Comparison of ENCODE assay signal across 10 mouse cellular contexts in the genomic region with DNA sequence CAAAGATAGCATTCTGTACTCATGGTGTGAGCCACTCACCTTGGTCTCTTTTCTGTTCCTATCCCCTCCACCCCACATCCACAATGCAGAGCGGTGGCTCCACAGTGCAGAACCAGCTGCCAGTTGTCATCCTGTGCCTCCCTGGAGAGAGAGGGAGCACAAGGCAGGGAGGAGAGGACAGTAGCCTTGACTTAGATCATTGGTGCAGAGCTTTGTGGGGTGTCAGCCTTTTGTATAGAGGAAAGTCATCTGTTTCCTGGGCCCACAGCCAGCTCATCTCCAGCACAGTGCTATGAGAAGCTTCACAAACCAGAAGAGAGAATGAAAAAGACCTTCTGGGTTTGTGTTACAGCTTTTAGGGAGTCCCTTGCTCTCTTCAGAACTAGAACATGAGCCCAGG.
A peak's percentile ranks its signal among the peaks of the same experiment; 100 is the strongest.
DNase-seq lines count a peak whose midpoint lies in the region; ATAC-seq lines count a peak whose summit lies in the region.
"Had no signal": no experiment of that assay in that cellular context is flagged by ENCODE, and none has a peak within 500 bp of the region (broad histone marks: within the 10 kb centered on the region; RNA-seq: fewer than 3 reads in every experiment).

No protein-coding gene starts in this region.

- H3K9ac ChIP-seq in embryonic facial prominence, embryonic 14.5 days (ENCODE audit: low read depth, low read length), result no peak overlapping the region
- H3K9ac ChIP-seq in stomach, embryonic 14.5 days (replicated peaks; ENCODE audit: low read depth, low read length), result no peak overlapping the region
- H3K9ac ChIP-seq: limb, embryonic 15.5 days; neural tube, embryonic 12.5 days had no signal

- H3K9me3 ChIP-seq in embryonic facial prominence, embryonic 14.5 days (ENCODE audit: control insufficient read depth, low read length), result no peaks in the 10 kb centered on the region
- no peaks in the 10 kb centered on the region for H3K9me3 ChIP-seq in stomach, embryonic 14.5 days (ENCODE audit: control insufficient read depth, low read depth, low read length)
- H3K9me3 ChIP-seq: limb, embryonic 15.5 days; neural tube, embryonic 12.5 days had no signal

- H3K4me3 ChIP-seq in embryonic facial prominence, embryonic 14.5 days (ENCODE audit: low read depth, low read length), result no peak overlapping the region
- H3K4me3 ChIP-seq in stomach, embryonic 14.5 days (ENCODE audit: low read depth, low read length), result no peak overlapping the region
- H3K4me3 ChIP-seq: limb, embryonic 15.5 days; neural tube, embryonic 12.5 days had no signal

- H3K27me3 ChIP-seq in embryonic facial prominence, embryonic 14.5 days (replicated peaks; ENCODE audit: control insufficient read depth, insufficient read depth, low read length), result no peaks in the 10 kb centered on the region
- H3K27me3 ChIP-seq in stomach, embryonic 14.5 days (ENCODE audit: control insufficient read depth, insufficient read depth, low read length), result no peaks in the 10 kb centered on the region
- H3K27me3 ChIP-seq: neural tube, embryonic 12.5 days had no signal

- peak; percentile 15 for DNase-seq in kidney, adult 9 months
- no peak for DNase-seq in kidney, adult 11 months
- DNase-seq in embryonic facial prominence, embryonic 14.5 days (ENCODE audit: low spot score), result no peak
- DNase-seq in layer of hippocampus, postnatal 14 days (ENCODE audit: low spot score in 2 of 2), result peak; percentile 32 to 51
- DNase-seq in retina, embryonic 14.5 days (ENCODE audit: low spot score), result no peak
- DNase-seq in thymus, postnatal 14 days, result no peak

- H3K36me3 ChIP-seq in embryonic facial prominence, embryonic 14.5 days (ENCODE audit: control insufficient read depth, insufficient read depth, low read length), result no peaks in the 10 kb centered on the region
- no peaks in the 10 kb centered on the region for H3K36me3 ChIP-seq in stomach, embryonic 14.5 days (ENCODE audit: control insufficient read depth, insufficient read depth, low read length)
- H3K36me3 ChIP-seq: limb, embryonic 15.5 days; neural tube, embryonic 12.5 days had no signal

- peak; percentile 34; the same call in 1 of the 2 replicates for ATAC-seq in embryonic facial prominence, embryonic 14.5 days (ENCODE audit: low read depth)
- peak; percentile 73; the same call in 1 of the 2 replicates for ATAC-seq in stomach, embryonic 14.5 days (ENCODE audit: insufficient number of reproducible peaks, insufficient read depth, low FRiP score, low read depth)
- ATAC-seq in megakaryocyte progenitor cell, adult 5-6 weeks (replicated peaks; ENCODE audit: poor library complexity), result no peak

- 58% methylated on average over 1 of the region's 1 CpGs for WGBS in embryonic facial prominence, embryonic 14.5 days
- 28% methylated on average over 1 of the region's 1 CpGs for WGBS in stomach, embryonic 14.5 days

- H3K4me1 ChIP-seq in embryonic facial prominence, embryonic 14.5 days (ENCODE audit: control insufficient read depth, insufficient read depth, low read length), result peaks cover 12% of the 10 kb centered on the region
- H3K4me1 ChIP-seq in stomach, embryonic 14.5 days (ENCODE audit: control insufficient read depth, insufficient read depth, low read length), result peaks cover 40% of the 10 kb centered on the region

- H3K4me2 ChIP-seq in embryonic facial prominence, embryonic 14.5 days (ENCODE audit: low read depth, low read length), result no peak overlapping the region
- no peak overlapping the region for H3K4me2 ChIP-seq in stomach, embryonic 14.5 days (replicated peaks; ENCODE audit: low read depth, low read length)
- H3K4me2 ChIP-seq: limb, embryonic 15.5 days; neural tube, embryonic 12.5 days had no signal

- no peak overlapping the region for H3K27ac ChIP-seq in embryonic facial prominence, embryonic 14.5 days (replicated peaks; ENCODE audit: low read depth, low read length)
- H3K27ac ChIP-seq in stomach, embryonic 14.5 days (ENCODE audit: low read length), result peak overlapping the region; percentile 34; the same call in 1 of the 2 replicates
- H3K27ac ChIP-seq: limb, embryonic 15.5 days; neural tube, embryonic 12.5 days had no signal

Comparison
In these comparisons a context has a peak if more than half of its experiments do, and no peak if none do; other contexts are left out.
1. DNase-seq: peak in kidney, adult 9 months (single experiment) and layer of hippocampus, postnatal 14 days (2 of 2); none in kidney, adult 11 months (single experiment), embryonic facial prominence, embryonic 14.5 days (single experiment), retina, embryonic 14.5 days (single experiment) and thymus, postnatal 14 days (single experiment).